Mouse (Mus musculus): ENCODE data around the gene Bsx. TPM values are rescaled to one million over a fixed set of nuclear protein-coding genes. Genes with fewer than 3 reads are reported as not detected.

Bsx gene
- polyA plus RNA-seq, 1 experiment = not detected

GRCm38 (mm10) chr9:40876164-40876563 lies 2.2 kb downstream of the Bsx start:
- no peak for DNase-seq (ENCODE audit: low read depth in 1 of 2, low spot score in 2 of 2)
- 7% methylated on average over 29 of the region's 29 CpGs for WGBS
- peaks cover 27% of the 10 kb centered on the region for H3K27me3 ChIP-seq (ENCODE audit: control insufficient read depth, insufficient read depth, low read length)
- H3K4me1 ChIP-seq (ENCODE audit: control insufficient read depth, insufficient read depth, insufficient read length) = peaks cover 3% of the 10 kb centered on the region; the same call in 1 of the 2 replicates
- H3K36me3 ChIP-seq (ENCODE audit: control insufficient read depth, insufficient read depth, low read length) = no peaks in the 10 kb centered on the region
- no peak overlapping the region for H3K4me3 ChIP-seq (ENCODE audit: extremely low read depth, insufficient read depth, insufficient read length)
- TF ChIP-seq POLR2A (IDR thresholded peaks at IDR 0.05; ENCODE audit: low read depth, low read length) (no peak), CTCF (IDR thresholded peaks at IDR 0.05; ENCODE audit: extremely low read depth, insufficient read depth, insufficient read length, insufficient replicate concordance) (no peak)
- H3K27ac ChIP-seq (ENCODE audit: insufficient read depth, low read length) = no peak overlapping the region

GRCm38 (mm10) chr9:40876693-40877092 lies 2.8 kb downstream of the Bsx start:
- H3K36me3 ChIP-seq (ENCODE audit: control insufficient read depth, insufficient read depth, low read length) = no peaks in the 10 kb centered on the region
- H3K27me3 ChIP-seq (ENCODE audit: control insufficient read depth, insufficient read depth, low read length) = peaks cover 22% of the 10 kb centered on the region
- H3K4me3 ChIP-seq (ENCODE audit: extremely low read depth, insufficient read depth, insufficient read length) = no peak overlapping the region
- TF ChIP-seq POLR2A (IDR thresholded peaks at IDR 0.05; ENCODE audit: low read depth, low read length) (no peak), CTCF (IDR thresholded peaks at IDR 0.05; ENCODE audit: extremely low read depth, insufficient read depth, insufficient read length, insufficient replicate concordance) (no peak)
- H3K4me1 ChIP-seq (ENCODE audit: control insufficient read depth, insufficient read depth, insufficient read length) = peaks cover 3% of the 10 kb centered on the region; the same call in 1 of the 2 replicates
- DNase-seq (ENCODE audit: low read depth in 1 of 2, low spot score in 2 of 2) = no peak
- 12% methylated on average over 5 of the region's 5 CpGs for WGBS
- H3K27ac ChIP-seq (ENCODE audit: insufficient read depth, low read length) = no peak overlapping the region

GRCm38 (mm10) chr9:40877146-40877880 lies 3.4 kb downstream of the Bsx start:
- H3K4me1 ChIP-seq (ENCODE audit: control insufficient read depth, insufficient read depth, insufficient read length) = peaks cover 3% of the 10 kb centered on the region; the same call in 1 of the 2 replicates
- 4% methylated on average over 42 of the region's 42 CpGs for WGBS
- TF ChIP-seq POLR2A (IDR thresholded peaks at IDR 0.05; ENCODE audit: low read depth, low read length) = no peak
- no peak for TF ChIP-seq CTCF (IDR thresholded peaks at IDR 0.05; ENCODE audit: extremely low read depth, insufficient read depth, insufficient read length, insufficient replicate concordance)
- no peaks in the 10 kb centered on the region for H3K36me3 ChIP-seq (ENCODE audit: control insufficient read depth, insufficient read depth, low read length)
- no peak overlapping the region for H3K4me3 ChIP-seq (ENCODE audit: extremely low read depth, insufficient read depth, insufficient read length)
- H3K27ac ChIP-seq (ENCODE audit: insufficient read depth, low read length) = no peak overlapping the region
- DNase-seq (ENCODE audit: low read depth in 1 of 2, low spot score in 2 of 2) = no peak
- H3K27me3 ChIP-seq (ENCODE audit: control insufficient read depth, insufficient read depth, low read length) = peaks cover 20% of the 10 kb centered on the region

- H3K27ac ChIP-seq (ENCODE audit: insufficient read depth, low read length) = no peak overlapping the region
- TF ChIP-seq POLR2A (IDR thresholded peaks at IDR 0.05; ENCODE audit: low read depth, low read length) (no peak), CTCF (IDR thresholded peaks at IDR 0.05; ENCODE audit: extremely low read depth, insufficient read depth, insufficient read length, insufficient replicate concordance) (no peak)
- no peak for DNase-seq (ENCODE audit: low read depth in 1 of 2, low spot score in 2 of 2)
- peaks cover 20% of the 10 kb centered on the region for H3K27me3 ChIP-seq (ENCODE audit: control insufficient read depth, insufficient read depth, low read length)
- no peaks in the 10 kb centered on the region for H3K36me3 ChIP-seq (ENCODE audit: control insufficient read depth, insufficient read depth, low read length)
- 4% methylated on average over 29 of the region's 29 CpGs for WGBS
- H3K4me1 ChIP-seq (ENCODE audit: control insufficient read depth, insufficient read depth, insufficient read length) = peaks cover 3% of the 10 kb centered on the region; the same call in 1 of the 2 replicates
- no peak overlapping the region for H3K4me3 ChIP-seq (ENCODE audit: extremely low read depth, insufficient read depth, insufficient read length)
These were observed 3.9 kb downstream of the Bsx start for GRCm38 (mm10) chr9:40877881-40878235.

- H3K4me1 ChIP-seq (ENCODE audit: control insufficient read depth, insufficient read depth, insufficient read length) = peaks cover 3% of the 10 kb centered on the region; the same call in 1 of the 2 replicates
- no peaks in the 10 kb centered on the region for H3K36me3 ChIP-seq (ENCODE audit: control insufficient read depth, insufficient read depth, low read length)
- no peak overlapping the region for H3K4me3 ChIP-seq (ENCODE audit: extremely low read depth, insufficient read depth, insufficient read length)
- H3K27me3 ChIP-seq (ENCODE audit: control insufficient read depth, insufficient read depth, low read length) = peaks cover 20% of the 10 kb centered on the region
- TF ChIP-seq CTCF (IDR thresholded peaks at IDR 0.05; ENCODE audit: extremely low read depth, insufficient read depth, insufficient read length, insufficient replicate concordance) (no peak), POLR2A (IDR thresholded peaks at IDR 0.05; ENCODE audit: low read depth, low read length) (no peak)
- no peak overlapping the region for H3K27ac ChIP-seq (ENCODE audit: insufficient read depth, low read length)
- DNase-seq (ENCODE audit: low read depth in 1 of 2, low spot score in 2 of 2) = no peak
- 6% methylated on average over 32 of the region's 32 CpGs for WGBS
These were observed 4.5 kb downstream of the Bsx start for GRCm38 (mm10) chr9:40878291-40878945.

- no peak for DNase-seq (ENCODE audit: low read depth in 1 of 2, low spot score in 2 of 2)
- H3K4me3 ChIP-seq (ENCODE audit: extremely low read depth, insufficient read depth, insufficient read length) = no peak overlapping the region
- WGBS = 9% methylated on average over 14 of the region's 14 CpGs
- H3K4me1 ChIP-seq (ENCODE audit: control insufficient read depth, insufficient read depth, insufficient read length) = peaks cover 3% of the 10 kb centered on the region; the same call in 1 of the 2 replicates
- H3K27ac ChIP-seq (ENCODE audit: insufficient read depth, low read length) = no peak overlapping the region
- TF ChIP-seq POLR2A (IDR thresholded peaks at IDR 0.05; ENCODE audit: low read depth, low read length) (no peak), CTCF (IDR thresholded peaks at IDR 0.05; ENCODE audit: extremely low read depth, insufficient read depth, insufficient read length, insufficient replicate concordance) (no peak)
- H3K36me3 ChIP-seq (ENCODE audit: control insufficient read depth, insufficient read depth, low read length) = no peaks in the 10 kb centered on the region
- H3K27me3 ChIP-seq (ENCODE audit: control insufficient read depth, insufficient read depth, low read length) = peaks cover 16% of the 10 kb centered on the region
These were observed 5.1 kb downstream of the Bsx start for GRCm38 (mm10) chr9:40878998-40879397.

GRCm38 (mm10) chr9:40885669-40886068 lies 11.7 kb downstream of the Bsx start:
- DNase-seq (ENCODE audit: low read depth in 1 of 2, low spot score in 2 of 2) = no peak
- H3K4me3 ChIP-seq (ENCODE audit: extremely low read depth, insufficient read depth, insufficient read length) = no peak overlapping the region
- H3K36me3 ChIP-seq (ENCODE audit: control insufficient read depth, insufficient read depth, low read length) = no peaks in the 10 kb centered on the region
- no peaks in the 10 kb centered on the region; the same call in 1 of the 2 replicates for H3K27me3 ChIP-seq (ENCODE audit: control insufficient read depth, insufficient read depth, low read length)
- no peaks in the 10 kb centered on the region for H3K4me1 ChIP-seq (ENCODE audit: control insufficient read depth, insufficient read depth, insufficient read length)
- H3K27ac ChIP-seq (ENCODE audit: insufficient read depth, low read length) = no peak overlapping the region
- 60% methylated on average over 10 of the region's 10 CpGs for WGBS
- TF ChIP-seq POLR2A (IDR thresholded peaks at IDR 0.05; ENCODE audit: low read depth, low read length) (no peak), CTCF (IDR thresholded peaks at IDR 0.05; ENCODE audit: extremely low read depth, insufficient read depth, insufficient read length, insufficient replicate concordance) (no peak)

Data from spleen, adult 2 months (tissue).